Mouse (Mus musculus) lung, postnatal 4 days (tissue): ENCODE results near the gene Lmcd1.

Source experiments
- DNase-seq, 2 experiments: peaks; one replicate each; pipeline ENCODE4 v3.0.0; 2021

The Lmcd1 gene

GRCm38 (mm10) chr6:112360676-112361075 is 87.1 kb downstream of the Lmcd1 start:
- DNase-seq: no peak

GRCm38 (mm10) chr6:112362349-112362958 is 88.9 kb downstream of the Lmcd1 start:
- DNase-seq: peak; percentile 62 to 77

GRCm38 (mm10) chr6:112364581-112364980 is 91.0 kb downstream of the Lmcd1 start:
- DNase-seq: peak in 1 of 2 experiments; percentile 49

- DNase-seq: no peak
Observed at GRCm38 (mm10) chr6:112365294-112365693, 91.7 kb downstream of the Lmcd1 start.

- DNase-seq: peak in 1 of 2 experiments; percentile 48
Observed at GRCm38 (mm10) chr6:112373886-112374585, 100.5 kb downstream of the Lmcd1 start.

GRCm38 (mm10) chr6:112375661-112376392 is 102.3 kb downstream of the Lmcd1 start:
- DNase-seq: no peak

- DNase-seq: peak in 1 of 2 experiments; percentile 51
Observed at GRCm38 (mm10) chr6:112379054-112379453, 105.5 kb downstream of the Lmcd1 start.
